Mouse (Mus musculus) E14TG2a.4 (cell line): ENCODE data around the gene Sap25.

Experiments used
- CTCF ChIP-seq: conservative IDR thresholded peaks from 2 replicates; pipeline ENCODE4 v1.5.1; 2014; ENCODE audit warnings: low read length
- NANOG ChIP-seq: IDR thresholded peaks from 2 replicates; pipeline ENCODE4 v1.6.1; 2014; ENCODE audit warnings: borderline replicate concordance, low read length, mixed read lengths
- POU5F1 ChIP-seq: IDR thresholded peaks from 2 replicates; pipeline ENCODE4 v1.6.1; 2014; ENCODE audit warnings: low read length, borderline replicate concordance

- TF ChIP-seq CTCF: 0 out of 2 replicates have a peak, but pooled peaks have one; percentile 8
- TF ChIP-seq NANOG: no peak
- no peak for TF ChIP-seq POU5F1
Measured at GRCm38 (mm10) chr5:137670240-137670639, 29.1 kb downstream of the Sap25 start.
